Mouse (Mus musculus) lung, embryonic 16.5 days (tissue): ENCODE measurements around the gene Grid2. TPM values are rescaled to one million over a fixed set of nuclear protein-coding genes. Genes with fewer than 3 reads are reported as not detected.

Source experiments
- ATAC-seq: fragments of 200-750 bp; cut with Nextera tagmentation; 2 replicates; pipeline ENCODE4 v1.8.0; 2017; ENCODE audit warnings: low read depth, mild to moderate bottlenecking, moderate library complexity
- H3K27ac ChIP-seq: fragments of 300-500 bp; sonication (generic); 2 replicates; pipeline ENCODE4 v1.5.1; 2014; ENCODE audit warnings: mild to moderate bottlenecking, control low read depth, low read length
- H3K27me3 ChIP-seq: fragments of 300-500 bp; sonication (generic); 2 replicates; pipeline ENCODE4 v1.6.1; 2014; ENCODE audit warnings: low read depth, low read length, mixed read lengths; ENCODE audit not compliant: control insufficient read depth, insufficient read depth
- H3K36me3 ChIP-seq: fragments of 300-500 bp; sonication (generic); 2 replicates; pipeline ENCODE4 v1.6.1; 2014; ENCODE audit warnings: low read length; ENCODE audit not compliant: control insufficient read depth, insufficient read depth
- H3K4me1 ChIP-seq: fragments of 300-500 bp; sonication (generic); replicated peaks from 2 replicates; pipeline ENCODE4 v1.6.1; 2014; ENCODE audit warnings: low read length, mixed read lengths; ENCODE audit not compliant: control insufficient read depth, insufficient read depth
- H3K4me2 ChIP-seq: fragments of 300-500 bp; sonication (generic); 2 replicates; pipeline ENCODE4 v1.6.1; 2014; ENCODE audit warnings: low read depth, low read length, control low read depth
- H3K4me3 ChIP-seq: fragments of 300-500 bp; sonication (generic); 2 replicates; pipeline ENCODE4 v1.5.1; 2014; ENCODE audit warnings: mild to moderate bottlenecking, low read length, control low read depth
- H3K9ac ChIP-seq: fragments of 300-500 bp; sonication (generic); 2 replicates; pipeline ENCODE4 v1.6.1; 2014; ENCODE audit warnings: low read length, control low read depth
- H3K9me3 ChIP-seq: fragments of 300-500 bp; sonication (generic); 2 replicates; pipeline ENCODE4 v1.6.1; 2016; ENCODE audit warnings: low read length; ENCODE audit not compliant: control insufficient read depth
- WGBS: fragments of 180-500 bp; shearing (Covaris S2); extraction: QIAGEN DNeasy Blood & Tissue Kit; methylation state at CpG from one replicate; pipeline ENCODE4 v1.1.7; 2014; 5-methylcytosine and 5-hydroxymethylcytosine counted together
- polyA plus RNA-seq: library from polyadenylated mRNA; unstranded; fragments of >200 nt; fragmentation: Nextera tagmentation; extraction: Ambion mirVana; gene quantifications from 2 replicates; pipeline ENCODE4 v1.2.1, GENCODE M21; 2015

The Grid2 gene
- polyA plus RNA-seq, 1 experiment from 2014 or later, result 1.1 TPM

GRCm38 (mm10) chr6:64730030-64730429 is 1474.4 kb downstream of the Grid2 start:
- peak overlapping the region; percentile 51 for H3K4me3 ChIP-seq
- no peak for ATAC-seq
- no peaks in the 10 kb centered on the region for H3K36me3 ChIP-seq
- no peaks in the 10 kb centered on the region for H3K9me3 ChIP-seq
- no peak overlapping the region for H3K27ac ChIP-seq
- peaks cover 17% of the 10 kb centered on the region for H3K4me1 ChIP-seq
- under 1% methylated on average over 19 of the region's 19 CpGs for WGBS
- no peak overlapping the region for H3K9ac ChIP-seq
- peaks cover 74% of the 10 kb centered on the region for H3K27me3 ChIP-seq
- H3K4me2 ChIP-seq, result peak overlapping the region; percentile 88

GRCm38 (mm10) chr6:64730506-64731020 is 1474.9 kb downstream of the Grid2 start:
- Histone ChIP-seq H3K27me3 (peaks cover 80% of the 10 kb centered on the region), H3K4me3 (no peak overlapping the region), H3K9ac (no peak overlapping the region), H3K27ac (no peak overlapping the region), H3K36me3 (no peaks in the 10 kb centered on the region), H3K4me1 (peaks cover 17% of the 10 kb centered on the region), H3K9me3 (no peaks in the 10 kb centered on the region), H3K4me2 (no peak overlapping the region)
- ATAC-seq, result no peak
- 6% methylated on average over 14 of the region's 14 CpGs for WGBS

- H3K4me2 ChIP-seq, result no peak overlapping the region
- no peak for ATAC-seq
- no peaks in the 10 kb centered on the region for H3K36me3 ChIP-seq
- H3K9me3 ChIP-seq, result no peaks in the 10 kb centered on the region
- WGBS, result 14% methylated on average over 7 of the region's 7 CpGs
- H3K4me3 ChIP-seq, result no peak overlapping the region
- peaks cover 17% of the 10 kb centered on the region for H3K4me1 ChIP-seq
- no peak overlapping the region for H3K27ac ChIP-seq
- H3K27me3 ChIP-seq, result peaks cover 85% of the 10 kb centered on the region
- H3K9ac ChIP-seq, result no peak overlapping the region
These were observed 1475.5 kb downstream of the Grid2 start for GRCm38 (mm10) chr6:64731126-64731525.

GRCm38 (mm10) chr6:64731621-64732320 is 1476.1 kb downstream of the Grid2 start:
- no peak overlapping the region for H3K27ac ChIP-seq
- no peak overlapping the region for H3K4me3 ChIP-seq
- 5% methylated on average over 8 of the region's 8 CpGs for WGBS
- H3K27me3 ChIP-seq, result peaks cover 88% of the 10 kb centered on the region
- peaks cover 17% of the 10 kb centered on the region for H3K4me1 ChIP-seq
- no peak overlapping the region for H3K4me2 ChIP-seq
- H3K9me3 ChIP-seq, result no peaks in the 10 kb centered on the region
- no peak for ATAC-seq
- no peaks in the 10 kb centered on the region for H3K36me3 ChIP-seq
- no peak overlapping the region for H3K9ac ChIP-seq

- H3K9ac ChIP-seq, result no peak overlapping the region
- no peaks in the 10 kb centered on the region for H3K9me3 ChIP-seq
- 3% methylated on average over 4 of the region's 4 CpGs for WGBS
These were observed 1477.6 kb downstream of the Grid2 start for GRCm38 (mm10) chr6:64733311-64733710.

GRCm38 (mm10) chr6:64734441-64735320 is 1479.0 kb downstream of the Grid2 start:
- peak; percentile 31; the same call in 1 of the 2 replicates for ATAC-seq
- H3K9ac ChIP-seq, result no peak overlapping the region; the same call in 1 of the 2 replicates
- no peaks in the 10 kb centered on the region for H3K36me3 ChIP-seq
- H3K9me3 ChIP-seq, result no peaks in the 10 kb centered on the region
- 3% methylated on average over 52 of the region's 54 CpGs for WGBS
- H3K4me2 ChIP-seq, result peak overlapping the region; percentile 61
- peaks cover 62% of the 10 kb centered on the region for H3K27me3 ChIP-seq
- H3K4me3 ChIP-seq, result peak overlapping the region; percentile 43
- peaks cover 3% of the 10 kb centered on the region for H3K4me1 ChIP-seq
- no peak overlapping the region for H3K27ac ChIP-seq

More at GRCm38 (mm10) chr6:64733311-64733710, 1477.6 kb downstream of the Grid2 start:
- Histone ChIP-seq H3K4me1 (peaks cover 17% of the 10 kb centered on the region), H3K27me3 (peaks cover 75% of the 10 kb centered on the region), H3K4me2 (no peak overlapping the region), H3K36me3 (no peaks in the 10 kb centered on the region), H3K27ac (no peak overlapping the region), H3K4me3 (no peak overlapping the region)
- ATAC-seq, result no peak

GRCm38 (mm10) chr6:64736317-64736716 is 1480.6 kb downstream of the Grid2 start:
- 53% methylated on average over 4 of the region's 4 CpGs for WGBS
- Histone ChIP-seq H3K27me3 (peaks cover 49% of the 10 kb centered on the region), H3K9me3 (no peaks in the 10 kb centered on the region), H3K36me3 (no peaks in the 10 kb centered on the region), H3K4me1 (no peaks in the 10 kb centered on the region; the same call in 1 of the 2 replicates), H3K4me2 (no peak overlapping the region), H3K4me3 (no peak overlapping the region), H3K9ac (no peak overlapping the region), H3K27ac (no peak overlapping the region)
- ATAC-seq, result no peak

GRCm38 (mm10) chr6:64742915-64743489 is 1487.3 kb downstream of the Grid2 start:
- ATAC-seq, result no peak
- H3K4me2 ChIP-seq, result no peak overlapping the region
- H3K9me3 ChIP-seq, result no peaks in the 10 kb centered on the region
- H3K4me1 ChIP-seq, result no peaks in the 10 kb centered on the region
- no peaks in the 10 kb centered on the region for H3K36me3 ChIP-seq
- H3K27ac ChIP-seq, result no peak overlapping the region
- H3K27me3 ChIP-seq, result no peaks in the 10 kb centered on the region
- no peak overlapping the region for H3K9ac ChIP-seq
- no peak overlapping the region for H3K4me3 ChIP-seq
- WGBS, result 24% methylated on average over 2 of the region's 2 CpGs
